Mouse (Mus musculus): Measurements from ENCODE around the gene Gm14692. TPM values are rescaled to one million over a fixed set of nuclear protein-coding genes. Genes with fewer than 3 reads are reported as not detected.
"Not testable (repeated sequence)": the region's sequence is repeated elsewhere in the genome, so short reads cannot be mapped to it uniquely, and the experiment has no call there.

The Gm14692 gene
- total RNA-seq (2021), result not detected

DNA sequence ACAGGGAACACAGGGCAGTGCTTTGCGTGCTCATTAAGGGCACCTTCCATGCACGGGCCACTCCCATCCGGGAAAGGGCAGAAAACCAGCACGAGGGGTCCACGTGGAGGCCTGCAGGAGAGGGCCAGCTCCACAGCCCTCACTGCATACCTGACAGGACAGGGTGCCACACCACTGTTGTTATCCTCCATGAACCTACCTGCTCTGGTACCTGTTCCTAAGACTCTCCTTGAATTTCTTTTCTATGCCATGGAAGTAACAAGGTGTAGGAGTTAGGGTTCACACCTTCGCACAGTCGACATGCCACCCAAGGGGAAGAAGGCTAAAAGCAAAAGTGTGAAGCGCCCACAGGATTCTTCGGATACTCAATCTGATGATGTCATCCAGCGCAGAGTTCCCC, at the start of gene Gm14692:
TSS of gene Gm14692 (plus strand) at position 301 of the 400 bp plus-strand sequence.
- DNase-seq (ENCODE audit: low spot score in 2 of 2), result not testable (repeated sequence)

GRCm38 (mm10) chrX:67693462-67693861, 2.0 kb upstream of the Gm14692 start, which contains the start of gene Gm1140:
Gene Gm1140, minus strand, starts transcription at chrX:67693562.
- DNase-seq (ENCODE audit: low spot score in 2 of 2); intact Hi-C loops (cut with DNase I): not testable (repeated sequence)

More for the DNA sequence above, at the start of gene Gm14692:
- intact Hi-C loops (cut with DNase I), result not testable (repeated sequence)

Other genes starting within 250 kb of the Gm14692 start
- not detected for gene Gm1140, start 2.1 kb upstream of the Gm14692 start, total RNA-seq (2021)
- not detected for gene 4933436I01Rik, start 225.8 kb downstream of the Gm14692 start, total RNA-seq (2021)